Mouse (Mus musculus) embryonic fibroblast, embryonic 13.5 days (primary cell): ENCODE measurements around the gene Gp9. TPM values are rescaled to one million over a fixed set of nuclear protein-coding genes. Genes with fewer than 3 reads are reported as not detected.

Source experiments
- H3K27ac ChIP-seq: 2 replicates; pipeline ENCODE4 v1.5.1; 2012; ENCODE audit warnings: low read length, control low read depth, inconsistent platforms; ENCODE audit not compliant: insufficient read depth
- H3K4me1 ChIP-seq: 2 replicates; pipeline ENCODE4 v1.6.1; 2011; ENCODE audit warnings: low read length; ENCODE audit not compliant: control insufficient read depth, insufficient read depth
- H3K4me3 ChIP-seq: 2 replicates; pipeline ENCODE4 v1.5.1; 2011; ENCODE audit warnings: mild to moderate bottlenecking, control low read depth, low read length; ENCODE audit not compliant: insufficient read depth
- CTCF ChIP-seq: IDR thresholded peaks from 2 replicates; pipeline ENCODE4 v1.5.1; 2011; ENCODE audit warnings: mild to moderate bottlenecking, control low read depth, low read length, moderate library complexity, borderline replicate concordance; ENCODE audit not compliant: insufficient read depth
- POLR2A ChIP-seq: IDR thresholded peaks from 2 replicates; pipeline ENCODE4 v1.6.1; 2011; ENCODE audit warnings: low read depth, mild to moderate bottlenecking, control low read depth, low read length, moderate library complexity
- polyA plus RNA-seq: library from polyadenylated mRNA; stranded (reverse); fragments of >200 nt; gene quantifications from 2 replicates; pipeline ENCODE4 v1.2.4, GENCODE M21; 2011; ENCODE audit warnings: low read depth; ENCODE audit not compliant: missing spikeins, insufficient read length

Gene Gp9
- polyA plus RNA-seq, 1 experiment = not detected

DNA sequence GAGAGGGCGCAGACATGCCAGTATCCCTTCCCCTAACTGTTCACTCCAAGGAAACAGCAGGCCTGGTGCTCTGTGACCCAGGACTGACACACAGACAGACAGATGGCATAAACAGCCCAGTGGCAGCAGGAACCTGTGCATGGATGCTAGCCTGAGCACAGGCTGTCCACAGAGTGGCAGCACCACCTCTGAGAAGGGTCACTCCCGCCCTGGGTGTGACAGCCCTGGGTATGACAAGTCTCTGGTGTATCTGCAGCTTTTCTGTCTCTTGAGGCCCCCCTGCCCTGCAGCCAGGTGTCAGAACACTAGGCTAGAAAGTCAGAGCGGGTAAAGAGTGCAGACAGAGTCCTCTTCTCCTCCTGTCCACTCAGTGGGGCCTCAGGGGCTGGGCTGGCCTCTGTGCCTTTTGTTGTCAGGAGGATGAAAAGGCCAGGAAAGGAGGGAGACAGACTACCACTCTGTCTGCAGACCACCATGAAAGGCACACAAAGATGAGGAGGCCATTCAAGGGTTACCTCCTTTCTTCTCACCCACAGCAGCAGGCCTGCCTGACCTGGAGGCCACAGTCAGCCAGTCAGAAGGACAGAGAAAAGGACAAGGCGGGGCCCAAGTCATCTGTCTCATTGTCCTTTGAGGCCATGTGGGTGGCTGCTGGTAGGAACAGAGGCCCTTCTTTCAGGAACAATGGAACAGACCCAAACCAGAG, 39.8 kb upstream of the Gp9 start:
- TF ChIP-seq CTCF = no peak
- no peak for TF ChIP-seq POLR2A
- Histone ChIP-seq H3K4me1 (no peaks in the 10 kb centered on the region), H3K27ac (no peak overlapping the region), H3K4me3 (no peak overlapping the region)

DNA sequence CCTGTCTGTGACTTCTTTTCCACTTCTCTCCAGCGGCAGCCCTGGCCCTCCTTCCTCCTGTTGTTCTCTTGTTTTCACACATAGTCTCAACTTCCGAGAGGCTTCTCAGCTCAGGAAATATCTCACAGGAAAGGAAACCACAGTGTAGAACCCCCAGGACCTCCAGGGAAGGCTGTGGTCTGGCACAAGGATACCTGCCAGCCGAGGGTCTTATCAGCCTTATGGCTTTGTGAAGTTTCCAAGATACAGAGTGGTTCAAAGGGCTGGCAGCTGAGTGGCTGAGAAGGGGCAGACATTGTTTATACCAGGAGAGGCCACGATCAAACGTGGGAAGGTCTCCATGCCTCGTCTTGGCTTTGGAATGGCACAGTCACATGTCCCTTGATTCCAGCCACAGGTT, 38.0 kb upstream of the Gp9 start:
- Histone ChIP-seq H3K27ac (no peak overlapping the region), H3K4me1 (no peaks in the 10 kb centered on the region), H3K4me3 (no peak overlapping the region)
- TF ChIP-seq CTCF (no peak), POLR2A (no peak)

DNA sequence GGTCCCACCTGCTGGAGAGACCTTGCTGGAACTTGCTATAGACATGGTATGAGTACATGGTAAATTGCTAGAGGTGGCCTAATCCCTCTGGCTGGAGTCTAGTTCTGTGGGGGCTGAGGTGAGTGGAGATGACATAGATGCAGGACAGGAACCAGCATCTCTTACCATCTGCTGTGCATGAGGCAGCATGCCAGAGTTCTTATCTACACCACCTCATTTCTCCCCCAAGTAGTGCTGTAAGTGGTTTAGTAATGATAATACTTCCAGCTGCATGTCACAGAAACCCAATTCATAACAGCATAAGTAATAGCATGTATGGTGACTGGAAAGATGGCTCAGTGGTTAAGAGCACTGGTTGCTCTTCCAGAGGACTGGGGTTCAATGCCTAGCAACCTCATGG, 37.4 kb upstream of the Gp9 start:
- Histone ChIP-seq H3K4me3 (no peak overlapping the region), H3K27ac (no peak overlapping the region), H3K4me1 (peaks cover 3% of the 10 kb centered on the region; the same call in 1 of the 2 replicates)
- TF ChIP-seq POLR2A (no peak), CTCF (no peak)

DNA sequence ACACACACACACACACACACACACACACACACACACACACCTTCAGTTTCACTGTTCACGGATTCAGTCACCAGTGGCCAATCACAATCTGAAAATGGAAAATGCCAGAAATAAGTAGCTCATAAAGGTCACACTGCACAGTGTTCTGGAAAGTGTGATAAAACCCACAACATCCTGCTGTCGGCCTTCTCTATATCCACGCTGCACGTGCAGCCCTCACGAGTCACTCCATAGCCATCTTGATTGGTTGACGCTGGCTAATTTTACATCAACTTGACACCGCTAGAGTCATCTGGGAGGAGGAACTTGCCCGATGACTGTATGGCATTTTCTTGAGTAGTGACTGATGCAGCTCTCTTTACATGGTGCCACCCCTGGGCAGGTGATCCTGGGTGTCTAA, 35.9 kb upstream of the Gp9 start:
- H3K4me1 ChIP-seq = peaks cover 6% of the 10 kb centered on the region
- H3K4me3 ChIP-seq = no peak overlapping the region
- no peak for TF ChIP-seq POLR2A
- TF ChIP-seq CTCF = no peak
- H3K27ac ChIP-seq = no peak overlapping the region

DNA sequence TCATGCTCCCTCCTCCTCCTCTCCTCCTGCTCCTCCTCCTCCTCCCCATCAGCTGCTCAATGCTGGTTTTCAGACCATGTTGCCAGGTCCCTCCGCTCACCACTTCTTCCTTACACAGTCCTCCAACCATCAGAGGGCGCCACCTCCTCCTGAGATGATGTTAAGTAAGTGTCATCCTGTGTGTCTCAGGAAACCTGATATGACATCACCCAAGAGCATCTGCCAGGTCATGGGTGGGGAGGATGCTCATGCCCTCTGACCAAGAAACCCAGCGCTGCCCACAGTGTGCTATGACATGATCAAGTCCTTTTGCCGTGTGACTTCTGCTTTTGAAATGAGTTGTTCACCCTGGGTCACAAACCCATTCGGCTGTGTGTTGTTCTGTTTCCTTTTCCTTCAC, 35.1 kb upstream of the Gp9 start:
- peaks cover 10% of the 10 kb centered on the region for H3K4me1 ChIP-seq
- no peak overlapping the region for H3K27ac ChIP-seq

DNA sequence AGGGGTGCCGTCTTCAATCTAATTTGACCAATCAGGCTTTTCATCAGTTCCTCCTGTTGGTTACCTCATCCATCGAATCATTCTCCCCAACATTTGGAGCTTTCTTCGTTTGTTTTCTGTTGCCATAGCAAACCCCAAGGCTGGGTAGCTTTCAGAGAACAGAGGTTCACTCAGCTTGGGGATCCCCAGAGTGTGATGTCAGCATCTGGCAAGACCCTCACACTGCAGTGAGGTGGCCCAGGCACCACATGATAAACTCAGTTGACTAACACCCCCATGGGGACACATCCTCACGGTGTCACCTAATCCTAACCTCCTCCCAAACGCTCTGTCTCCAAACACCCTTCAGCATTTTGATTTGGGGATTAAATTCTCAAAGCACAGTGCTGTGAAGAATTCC, 34.6 kb upstream of the Gp9 start:
- no peak overlapping the region for H3K4me3 ChIP-seq
- peaks cover 10% of the 10 kb centered on the region for H3K4me1 ChIP-seq
- H3K27ac ChIP-seq = no peak overlapping the region
- TF ChIP-seq CTCF = no peak
- TF ChIP-seq POLR2A = no peak

More for the DNA sequence above, 35.1 kb upstream of the Gp9 start:
- no peak for TF ChIP-seq POLR2A
- TF ChIP-seq CTCF = no peak
- no peak overlapping the region for H3K4me3 ChIP-seq

DNA sequence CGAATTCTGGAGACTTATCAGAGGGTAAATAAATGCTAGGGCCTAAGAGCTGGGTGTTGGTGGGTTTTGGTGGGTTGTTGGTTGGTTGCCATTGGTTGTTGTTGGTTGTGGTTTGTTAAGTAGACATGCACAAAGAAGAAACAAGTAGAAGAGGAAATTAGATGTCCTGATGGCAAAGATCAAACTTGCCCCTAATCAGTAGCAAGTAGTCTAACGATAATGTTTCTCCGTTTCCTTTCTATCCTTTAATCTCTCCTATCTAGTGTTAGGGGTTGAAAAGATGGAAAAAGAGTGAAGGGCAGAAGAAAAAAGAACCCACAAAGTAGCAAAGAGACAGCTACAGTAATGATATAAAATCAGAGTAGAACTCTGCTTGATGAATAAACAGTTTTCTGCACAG, 33.2 kb upstream of the Gp9 start:
- TF ChIP-seq POLR2A (no peak), CTCF (no peak)
- no peak overlapping the region for H3K27ac ChIP-seq
- H3K4me1 ChIP-seq = peaks cover 10% of the 10 kb centered on the region
- H3K4me3 ChIP-seq = no peak overlapping the region

DNA sequence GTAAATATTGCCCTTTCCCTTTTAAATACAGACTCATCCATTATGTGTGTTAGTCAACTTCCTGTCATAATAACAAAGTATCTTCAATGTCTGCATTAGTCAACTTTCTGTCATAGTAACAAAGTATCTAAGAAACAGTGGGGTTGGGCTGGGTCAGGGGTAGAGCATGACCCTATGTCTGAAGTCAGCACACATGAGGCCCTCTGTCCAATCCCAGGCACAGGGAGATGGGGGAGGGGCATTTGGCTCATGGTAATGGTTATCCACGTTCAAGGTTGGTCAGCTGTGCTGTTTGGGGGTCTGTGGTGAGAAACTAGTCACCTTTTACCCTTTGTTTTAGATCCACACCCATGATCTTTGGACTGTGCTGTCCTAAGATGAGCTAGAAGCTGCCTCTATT, 32.6 kb upstream of the Gp9 start:
- TF ChIP-seq POLR2A (no peak), CTCF (no peak)
- Histone ChIP-seq H3K27ac (no peak overlapping the region), H3K4me1 (peaks cover 10% of the 10 kb centered on the region), H3K4me3 (no peak overlapping the region)

DNA sequence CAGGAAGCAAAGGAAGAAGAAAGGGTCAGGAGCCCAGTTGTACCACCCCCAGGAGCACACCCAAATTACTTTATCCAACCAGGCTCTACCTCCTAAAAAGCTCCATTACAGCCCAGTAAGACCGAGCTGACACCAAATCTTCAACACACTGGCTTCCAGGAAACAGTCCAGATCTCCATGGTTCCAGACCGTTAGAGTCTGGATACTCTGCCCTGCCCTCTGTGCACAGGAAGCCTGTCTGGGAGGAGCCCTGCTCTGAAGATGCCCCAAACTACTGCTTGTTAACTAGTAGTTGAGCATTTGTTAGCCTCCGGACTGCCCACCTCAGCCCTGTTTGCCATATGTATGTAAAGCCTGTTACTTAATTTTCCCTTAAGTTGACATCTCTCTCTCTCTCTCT, 31.8 kb upstream of the Gp9 start:
- Histone ChIP-seq H3K4me3 (no peak overlapping the region), H3K4me1 (peaks cover 10% of the 10 kb centered on the region), H3K27ac (no peak overlapping the region)
- TF ChIP-seq CTCF (no peak), POLR2A (no peak)

DNA sequence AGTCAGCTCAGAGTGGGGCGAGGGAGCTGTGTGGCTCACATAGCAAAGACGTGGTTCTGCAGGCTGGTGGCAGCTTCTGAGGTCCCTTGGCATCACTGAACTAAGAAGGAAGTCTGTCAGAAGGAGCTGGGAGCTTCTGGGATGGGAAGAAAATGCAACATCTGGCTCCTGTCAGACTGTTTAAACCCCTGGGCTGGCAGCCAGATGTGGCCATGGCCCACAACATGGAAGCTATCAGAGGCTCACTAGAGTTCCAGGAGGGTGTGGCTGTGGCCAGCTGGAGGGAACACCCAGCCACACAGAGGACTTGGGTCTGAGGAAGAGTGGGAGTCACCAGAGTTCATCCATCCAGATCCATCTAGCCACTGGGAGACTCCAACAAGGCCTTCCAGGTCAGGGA, 31.0 kb upstream of the Gp9 start:
- Histone ChIP-seq H3K4me3 (no peak overlapping the region), H3K27ac (no peak overlapping the region), H3K4me1 (peaks cover 10% of the 10 kb centered on the region)
- TF ChIP-seq POLR2A (no peak), CTCF (no peak)
